Mouse (Mus musculus): ENCODE results near the gene Gm26938.

The Gm26938 gene

DNA sequence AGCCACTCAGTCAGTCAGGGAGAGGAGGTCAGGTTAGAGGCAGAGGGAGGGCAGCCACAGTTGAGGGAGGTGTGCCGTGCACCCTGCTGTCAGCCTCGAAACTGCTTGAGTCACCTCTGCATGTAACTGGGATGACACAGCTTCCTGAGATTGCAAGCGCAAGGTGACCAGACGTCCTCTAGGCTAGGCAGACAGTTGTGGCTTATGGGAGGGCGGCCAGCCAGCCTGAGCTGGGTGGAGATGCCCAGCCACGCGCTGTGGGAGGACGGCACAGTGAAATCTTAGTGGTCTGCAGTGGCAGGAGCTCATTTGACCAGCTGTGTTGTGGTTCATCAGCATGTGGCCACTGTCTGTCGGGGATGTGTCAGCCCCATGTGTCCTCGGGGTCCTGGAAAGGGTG lies 31.3 kb downstream of the Gm26938 start:
- in situ Hi-C loops (cut with MboI), result no loop called here

DNA sequence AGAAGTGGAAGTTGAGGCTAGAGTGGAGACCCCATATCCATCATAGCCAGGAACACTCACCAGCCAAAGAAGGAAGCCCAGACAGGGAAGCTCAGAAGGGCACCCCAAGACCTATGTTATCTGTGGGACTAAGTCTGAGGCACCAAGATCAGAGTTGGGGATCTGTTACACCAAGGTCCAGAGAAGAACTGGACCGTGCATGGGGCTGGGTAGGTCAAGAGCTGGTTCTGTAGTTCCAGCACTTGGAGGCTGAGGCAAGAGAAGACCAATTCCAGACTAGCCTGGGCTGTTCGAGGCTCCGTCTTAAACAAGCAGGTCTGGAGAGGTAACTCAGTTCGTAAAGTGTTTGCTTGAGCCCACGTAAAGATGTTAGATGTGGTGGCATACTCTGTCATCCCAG lies 32.1 kb downstream of the Gm26938 start:
- in situ Hi-C loops (cut with MboI), result no loop called here

GRCm38 (mm10) chr5:139793338-139794089 lies 32.7 kb downstream of the Gm26938 start:
- in situ Hi-C loops (cut with MboI), result no loop called here

- in situ Hi-C loops (cut with MboI), result no loop called here
Observed at GRCm38 (mm10) chr5:139792966-139793337, 33.3 kb downstream of the Gm26938 start.

DNA sequence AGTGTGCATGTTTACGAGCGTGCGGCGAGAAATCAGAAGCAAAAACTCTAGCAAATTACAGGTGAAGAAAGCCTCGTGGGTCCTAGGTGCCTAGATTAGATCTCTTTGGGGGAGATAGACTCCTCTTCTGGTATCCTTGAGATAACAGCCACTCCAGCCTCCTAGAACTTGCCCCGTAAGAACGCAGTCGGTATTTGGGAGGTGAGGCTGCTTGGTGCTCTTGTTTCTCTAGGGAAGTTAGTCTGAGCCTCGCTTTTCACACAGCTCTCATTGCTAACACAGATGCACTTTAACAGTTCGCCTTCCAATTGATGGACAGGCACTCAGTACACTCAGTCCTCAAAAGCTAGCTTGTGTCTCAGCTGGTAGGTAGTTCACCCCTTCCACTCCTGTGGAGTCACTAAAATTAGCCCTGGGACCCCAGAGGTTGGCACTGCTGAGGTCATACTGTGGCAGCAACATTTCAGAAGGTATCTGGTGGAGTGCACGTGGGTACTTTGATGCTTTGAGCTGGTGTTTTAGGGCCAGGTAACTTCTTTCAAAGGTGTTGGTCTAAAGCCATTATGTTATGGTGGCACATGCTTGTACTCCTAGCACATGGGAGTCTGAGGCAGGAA lies 33.9 kb downstream of the Gm26938 start:
- in situ Hi-C loops (cut with MboI), result no loop called here

DNA sequence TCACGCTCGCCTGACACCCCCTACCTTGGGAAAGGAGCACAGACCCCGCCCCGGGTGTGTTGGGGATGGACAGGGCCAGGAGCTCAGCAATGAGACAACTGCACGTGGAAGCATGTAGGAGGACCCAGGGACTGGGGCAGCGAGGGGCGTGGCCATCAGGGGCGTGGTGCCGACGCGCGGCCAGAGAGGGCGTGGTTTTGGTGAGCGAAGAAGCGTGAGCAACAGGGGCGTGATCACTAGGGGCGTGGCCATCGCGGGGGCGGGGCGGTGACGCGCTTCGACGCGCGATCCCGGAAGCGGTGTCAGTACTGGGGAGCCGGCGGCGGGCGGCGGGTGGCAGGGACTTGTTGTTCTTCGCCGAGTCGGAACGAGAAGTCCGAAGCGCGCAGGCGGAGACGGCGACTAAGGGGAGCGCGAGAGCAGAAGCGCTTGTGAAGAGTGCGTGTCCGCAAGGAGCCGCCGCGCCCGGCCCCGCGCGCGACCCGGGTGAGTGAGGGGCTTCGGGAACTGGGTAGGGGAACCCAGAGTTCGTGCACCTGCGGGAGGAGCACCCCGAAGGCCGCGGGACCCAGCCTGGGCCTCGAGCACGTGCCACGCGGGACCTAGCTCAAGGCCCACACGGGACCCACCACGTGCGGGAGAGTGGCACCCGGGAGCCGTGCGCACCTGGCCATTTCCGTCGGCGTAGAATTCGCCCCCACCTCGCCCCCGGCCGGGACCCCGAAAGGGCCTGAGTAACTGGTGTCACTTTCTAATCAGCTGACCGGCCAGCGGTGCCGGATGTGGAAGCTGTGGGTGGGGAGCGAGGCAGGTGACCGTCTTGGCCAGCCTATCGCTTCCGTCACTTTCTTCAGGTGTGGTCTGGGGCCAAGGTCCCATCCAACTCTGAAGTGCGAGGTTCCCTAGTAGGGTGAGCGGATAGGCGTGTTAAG lies 34.7 kb downstream of the Gm26938 start, which contains the start of gene Mafk:
TSS of gene Mafk (plus strand) at position 287 of the 932 bp plus-strand sequence.
- in situ Hi-C loops (cut with MboI), result no loop called here

DNA sequence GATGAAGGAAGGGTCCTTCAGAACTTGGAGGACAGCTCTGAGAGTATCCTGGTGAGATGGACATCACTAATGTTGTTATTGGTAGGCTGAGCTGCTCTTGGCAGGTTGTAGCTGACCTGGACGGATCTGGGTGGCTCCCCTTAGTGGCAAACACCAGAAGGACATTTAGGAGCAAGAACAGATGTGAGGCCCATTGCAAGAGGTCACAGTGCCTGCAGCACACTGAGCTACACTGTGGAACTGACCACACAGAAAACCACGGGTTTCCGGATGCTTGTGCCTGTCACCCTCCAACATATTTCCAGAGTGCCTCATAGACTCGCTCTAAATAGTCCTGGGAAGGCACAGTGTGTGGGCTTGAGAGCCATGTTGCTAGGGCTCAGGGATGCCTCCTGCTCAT lies 36.7 kb downstream of the Gm26938 start:
- in situ Hi-C loops (cut with MboI), result no loop called here

DNA sequence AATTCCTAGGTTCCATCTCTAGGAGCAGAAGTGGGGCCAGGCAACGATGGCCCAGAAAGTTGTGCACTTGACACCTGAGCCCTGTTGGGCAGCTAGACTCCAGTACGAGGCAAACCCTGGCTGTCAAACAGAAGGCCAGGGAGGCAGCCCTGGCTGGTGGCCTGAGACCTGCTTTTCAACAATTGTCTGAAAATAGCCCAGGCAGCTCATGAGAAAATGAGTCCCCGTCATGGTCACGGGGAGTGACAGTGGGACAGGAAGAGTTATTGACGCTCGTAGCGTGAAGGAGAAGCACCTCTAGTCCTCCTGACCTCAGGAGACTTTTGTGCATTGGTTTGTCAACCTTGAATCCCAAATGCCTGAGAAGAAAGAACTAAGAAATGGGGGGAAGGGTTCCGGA lies 44.8 kb downstream of the Gm26938 start:
- in situ Hi-C loops (cut with MboI), result no loop called here

GRCm38 (mm10) chr5:139776966-139777365 lies 49.2 kb downstream of the Gm26938 start:
- in situ Hi-C loops (cut with MboI), result no loop called here

DNA sequence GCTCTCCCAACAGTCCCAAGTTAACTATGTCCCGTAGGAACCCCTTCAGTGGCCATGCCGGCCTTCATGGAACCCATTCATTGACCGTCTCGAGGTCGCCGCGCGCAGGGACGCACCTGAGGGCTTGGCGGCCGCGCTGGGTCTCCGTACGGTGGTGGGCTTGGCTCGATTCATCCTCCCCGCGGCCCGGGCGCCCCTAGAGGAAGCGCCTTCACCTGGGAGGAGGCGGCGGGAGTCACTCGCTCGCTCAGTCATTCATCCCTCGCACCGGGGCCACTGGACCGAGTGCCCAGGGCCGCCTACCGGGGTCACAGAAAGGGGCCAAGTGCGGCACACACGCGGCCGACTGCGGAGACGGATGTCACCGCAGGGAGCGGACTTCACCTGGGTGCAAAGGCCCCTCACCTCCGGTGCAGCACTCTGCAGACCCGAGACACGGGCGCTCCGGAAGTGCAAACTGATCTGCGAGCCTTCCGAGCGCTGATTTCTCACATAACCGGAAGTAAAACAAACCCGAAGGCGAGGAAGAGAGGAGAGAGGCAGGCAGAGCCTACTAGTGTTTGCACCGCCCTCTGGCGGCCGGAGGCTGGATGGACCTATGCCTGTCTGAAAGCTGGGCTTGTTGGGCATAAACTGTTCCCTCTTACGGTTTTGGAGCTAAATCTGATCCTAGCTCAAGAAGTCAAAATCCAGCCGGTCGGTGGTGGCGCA lies 50.8 kb downstream of the Gm26938 start, which contains the start of gene Ints1:
TSS of gene Ints1 (minus strand) at position 459 of the 711 bp plus-strand sequence.
- in situ Hi-C loops (cut with MboI), result no loop called here

- in situ Hi-C loops (cut with MboI), result no loop called here
Observed at GRCm38 (mm10) chr5:139768216-139768615, 58.0 kb downstream of the Gm26938 start.

DNA sequence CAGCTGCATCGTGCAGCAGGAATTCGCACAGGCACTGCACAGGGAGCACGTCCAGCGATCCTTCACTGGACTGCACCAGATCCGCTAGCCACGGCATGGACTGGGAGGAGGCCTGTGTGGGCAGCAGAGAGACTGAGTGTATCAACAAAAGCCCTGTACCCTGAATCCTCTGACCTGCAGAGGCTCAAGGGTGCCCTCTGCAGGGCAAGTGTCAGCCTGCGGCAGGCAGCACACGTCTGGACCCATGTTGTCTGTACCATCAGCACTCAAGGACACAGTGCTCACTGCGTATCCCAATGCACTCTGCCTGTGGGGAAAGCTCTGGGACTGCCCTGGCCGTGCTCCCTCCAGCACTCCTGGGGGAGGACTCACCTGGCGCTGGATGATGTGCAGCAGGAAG lies 61.9 kb downstream of the Gm26938 start:
- in situ Hi-C loops (cut with MboI), result no loop called here

GRCm38 (mm10) chr5:139758096-139758495 lies 68.1 kb downstream of the Gm26938 start:
- in situ Hi-C loops (cut with MboI), result no loop called here

Measured in mature B cell (primary cell).